Mouse (Mus musculus): ENCODE results near the gene Pdzrn4.

- TF ChIP-seq POLR2A (IDR thresholded peaks at IDR 0.05; ENCODE audit: insufficient read depth, low read depth, low read length) (no peak), CTCF (IDR thresholded peaks at IDR 0.05) (peak; percentile 76)
Measured at GRCm38 (mm10) chr15:92434605-92435004, 37.9 kb downstream of the Pdzrn4 start.

All from heart, adult 2 months (tissue).